Mouse (Mus musculus) heart, embryonic 11.5 days (tissue): ENCODE results near the gene Man1c1. TPM values are rescaled to one million over a fixed set of nuclear protein-coding genes. Genes with fewer than 3 reads are reported as not detected.

Experiments
- ATAC-seq: fragments of 200-750 bp; cut with Nextera tagmentation; replicated peaks from 2 replicates; pipeline ENCODE4 v1.8.0; 2017; ENCODE audit warnings: moderate library complexity; ENCODE audit not compliant: insufficient number of reproducible peaks, low FRiP score, low TSS enrichment
- H3K27ac ChIP-seq: fragments of 300-500 bp; sonication (generic); 2 replicates; pipeline ENCODE4 v1.5.1; 2014; ENCODE audit warnings: mild to moderate bottlenecking, low read depth, low read length
- H3K27me3 ChIP-seq: fragments of 300-500 bp; sonication (generic); 2 replicates; pipeline ENCODE4 v1.6.1; 2014; ENCODE audit warnings: mild to moderate bottlenecking, low read length, mixed read lengths; ENCODE audit not compliant: control insufficient read depth, insufficient read depth
- H3K36me3 ChIP-seq: fragments of 300-500 bp; sonication (generic); 2 replicates; pipeline ENCODE4 v1.6.1; 2014; ENCODE audit warnings: mild to moderate bottlenecking, low read length, moderate library complexity, mixed read lengths; ENCODE audit not compliant: control insufficient read depth, insufficient read depth
- H3K4me1 ChIP-seq: fragments of 300-500 bp; sonication (generic); 2 replicates; pipeline ENCODE4 v1.6.1; 2014; ENCODE audit warnings: low read length; ENCODE audit not compliant: control insufficient read depth, insufficient read depth
- H3K4me2 ChIP-seq: fragments of 300-500 bp; sonication (generic); 2 replicates; pipeline ENCODE4 v1.6.1; 2014; ENCODE audit warnings: mild to moderate bottlenecking, moderate library complexity
- H3K4me3 ChIP-seq: fragments of 300-500 bp; sonication (generic); 2 replicates; pipeline ENCODE4 v1.5.1; 2014; ENCODE audit warnings: low read depth, low read length
- H3K9ac ChIP-seq: fragments of 300-500 bp; sonication (generic); 2 replicates; pipeline ENCODE4 v1.6.1; 2014; ENCODE audit warnings: mild to moderate bottlenecking, low read depth, low read length, moderate library complexity
- H3K9me3 ChIP-seq: fragments of 300-500 bp; sonication (generic); replicated peaks from 2 replicates; pipeline ENCODE4 v1.6.1; 2016; ENCODE audit warnings: low read length; ENCODE audit not compliant: control insufficient read depth
- WGBS: fragments of 180-500 bp; shearing (Covaris S2); extraction: QIAGEN DNeasy Blood & Tissue Kit; methylation state at CpG from one replicate; pipeline ENCODE4 v1.1.7; 2014; ENCODE audit not compliant: insufficient replicate concordance; 5-methylcytosine and 5-hydroxymethylcytosine counted together
- polyA plus RNA-seq: library from polyadenylated mRNA; unstranded; fragments of >200 nt; fragmentation: Nextera tagmentation; extraction: Ambion mirVana; gene quantifications from 2 replicates; pipeline ENCODE4 v1.2.1, GENCODE M21; 2014

Gene Man1c1
- polyA plus RNA-seq, 1 experiment from 2014 or later, result 8.6 TPM

DNA sequence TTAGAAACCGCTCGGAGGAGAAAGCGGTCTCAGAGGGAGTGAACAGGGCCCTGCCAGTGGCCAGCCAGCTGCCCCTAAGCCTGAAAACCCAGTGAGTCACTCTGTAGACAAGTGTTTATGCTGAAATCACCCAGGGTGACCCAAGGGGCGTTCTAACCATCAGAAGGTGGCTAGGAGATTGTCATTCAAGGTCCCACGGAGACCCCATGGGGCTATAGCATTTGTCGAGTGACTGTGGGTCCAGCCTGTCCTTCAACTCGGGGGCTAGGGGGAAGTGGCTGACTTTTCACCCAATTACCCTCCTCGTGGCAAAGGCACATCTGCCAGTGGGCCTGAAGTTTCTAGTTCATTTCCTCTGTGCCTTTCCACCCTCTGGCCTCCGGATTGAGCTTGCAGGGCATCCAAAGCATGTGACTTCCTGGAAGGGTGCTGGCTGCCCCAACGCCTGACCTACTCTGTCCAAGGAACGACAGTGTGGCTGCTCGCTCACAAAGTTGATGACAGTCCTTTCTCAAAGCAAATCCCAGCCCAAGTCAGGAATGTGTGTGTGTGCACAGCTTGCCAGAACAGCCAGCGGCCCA, 71.9 kb downstream of the Man1c1 start:
- no peaks in the 10 kb centered on the region for H3K9me3 ChIP-seq
- 28% methylated on average over 13 of the region's 13 CpGs for WGBS
- H3K36me3 ChIP-seq, result no peaks in the 10 kb centered on the region
- peaks cover 68% of the 10 kb centered on the region for H3K4me1 ChIP-seq
- peak; percentile 19; the same call in 1 of the 2 replicates for ATAC-seq
- no peaks in the 10 kb centered on the region for H3K27me3 ChIP-seq
- H3K4me2 ChIP-seq, result peak overlapping the region; percentile 6; the same call in 1 of the 2 replicates
- peak overlapping the region; percentile 89 for H3K27ac ChIP-seq
- peak overlapping the region; percentile 30 for H3K9ac ChIP-seq
- no peak overlapping the region for H3K4me3 ChIP-seq

DNA sequence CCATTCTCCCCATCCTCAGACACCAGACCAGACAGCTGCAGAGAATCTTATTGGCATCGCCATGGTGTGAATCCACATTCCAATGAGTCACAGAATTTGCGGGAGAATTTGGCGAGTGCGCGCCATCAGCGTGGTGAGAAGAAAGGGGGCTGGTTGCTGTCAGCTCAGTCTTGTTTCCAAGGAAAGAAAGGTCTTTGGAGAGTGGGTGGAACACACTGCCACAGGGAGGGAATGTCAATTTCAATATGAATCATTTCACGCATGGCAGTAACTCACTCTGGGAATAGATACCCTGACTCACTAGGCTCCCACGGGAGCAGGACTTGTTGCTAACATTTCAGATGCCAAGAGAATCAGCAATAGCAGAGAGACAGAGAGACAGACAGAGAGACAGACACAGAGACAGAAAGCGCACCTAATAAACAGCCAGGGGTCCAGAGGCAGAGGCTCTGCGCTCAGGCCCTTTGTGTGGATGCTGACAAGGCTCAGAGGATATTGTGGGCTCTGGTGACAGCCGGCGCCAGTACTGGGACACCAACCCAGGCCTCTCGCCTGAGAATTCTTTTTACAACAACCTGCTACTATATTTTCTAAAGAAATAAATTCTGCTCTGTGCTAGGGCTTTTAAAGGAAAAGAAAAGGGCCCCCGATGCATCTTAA, 72.5 kb downstream of the Man1c1 start:
- no peaks in the 10 kb centered on the region for H3K36me3 ChIP-seq
- 69% methylated on average over 14 of the region's 14 CpGs for WGBS
- H3K4me3 ChIP-seq, result no peak overlapping the region
- peaks cover 71% of the 10 kb centered on the region for H3K4me1 ChIP-seq
- H3K27me3 ChIP-seq, result no peaks in the 10 kb centered on the region
- no peak overlapping the region for H3K4me2 ChIP-seq
- peak overlapping the region; percentile 89 for H3K27ac ChIP-seq
- peak overlapping the region; percentile 30; the same call in 1 of the 2 replicates for H3K9ac ChIP-seq
- H3K9me3 ChIP-seq, result no peaks in the 10 kb centered on the region
- ATAC-seq, result no peak

DNA sequence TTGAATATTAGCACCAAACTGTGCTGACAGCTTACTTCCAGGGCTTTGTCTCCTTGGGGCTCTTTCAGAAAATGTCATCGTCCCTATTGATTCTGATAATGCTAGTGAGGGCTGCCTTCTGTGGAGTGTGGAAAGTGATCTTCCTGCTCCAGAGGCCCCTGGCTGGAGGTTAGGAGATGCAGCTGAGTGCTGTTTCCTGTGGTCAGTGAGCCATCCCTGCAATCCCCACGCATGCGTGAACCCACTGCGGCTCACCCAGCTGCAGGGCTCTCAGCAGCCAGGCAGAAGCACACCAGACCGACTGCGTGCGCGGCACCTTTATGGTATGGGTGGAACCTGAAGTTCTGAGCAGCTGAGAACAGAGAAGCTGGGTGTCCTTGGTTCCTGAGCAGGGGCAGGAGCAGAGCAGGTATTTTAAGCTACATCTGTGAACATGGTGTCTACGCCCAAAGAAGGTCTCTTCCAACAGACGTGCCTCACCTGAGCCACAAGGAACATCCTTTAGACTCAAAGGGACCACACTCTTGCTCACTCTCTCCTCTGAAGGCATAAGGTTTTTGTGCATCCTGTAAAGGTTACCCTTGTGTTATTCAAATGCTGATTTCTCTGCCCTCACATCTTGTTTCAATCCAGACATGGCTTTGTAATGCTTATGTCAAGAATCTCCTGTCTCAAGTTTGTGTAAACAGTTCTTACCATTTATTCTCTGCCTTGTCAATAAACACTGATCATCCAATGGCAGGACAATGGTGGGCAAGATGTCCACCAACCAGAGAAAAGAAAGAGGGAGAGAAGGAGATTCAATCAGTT, 75.3 kb downstream of the Man1c1 start:
- Histone ChIP-seq H3K27me3 (no peaks in the 10 kb centered on the region), H3K4me2 (peak overlapping the region; percentile 24; the same call in 1 of the 2 replicates), H3K9ac (0 out of 2 replicates have a peak overlapping the region, but pooled peaks have one; percentile 43), H3K9me3 (no peaks in the 10 kb centered on the region), H3K4me1 (peaks cover 79% of the 10 kb centered on the region), H3K36me3 (no peaks in the 10 kb centered on the region), H3K27ac (peak overlapping the region; percentile 92), H3K4me3 (no peak overlapping the region)
- WGBS, result 55% methylated on average over 10 of the region's 10 CpGs
- no peak for ATAC-seq

DNA sequence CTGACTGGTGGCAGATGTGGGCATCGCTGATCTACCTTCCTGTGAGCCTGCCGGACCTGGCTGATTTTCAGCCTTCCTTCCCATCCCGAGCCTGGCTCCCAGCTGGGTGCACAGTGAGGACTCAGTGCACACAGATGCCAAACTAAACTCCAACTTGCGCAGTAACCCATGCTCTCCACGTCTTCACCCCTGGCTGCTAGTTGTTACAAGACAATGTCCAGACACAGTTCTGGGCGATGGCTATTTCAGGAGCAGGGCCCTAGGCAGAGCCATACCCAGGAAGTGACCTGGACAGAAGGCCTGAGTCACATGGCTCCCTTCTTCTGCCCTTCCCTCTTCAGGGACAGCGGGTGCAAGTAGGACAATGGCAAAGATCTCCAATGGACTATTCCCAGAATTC, 76.0 kb downstream of the Man1c1 start:
- Histone ChIP-seq H3K27me3 (no peaks in the 10 kb centered on the region), H3K4me3 (no peak overlapping the region), H3K27ac (peak overlapping the region; percentile 92), H3K36me3 (no peaks in the 10 kb centered on the region), H3K4me1 (peaks cover 72% of the 10 kb centered on the region), H3K9ac (0 out of 2 replicates have a peak overlapping the region, but pooled peaks have one; percentile 43), H3K4me2 (peak overlapping the region; percentile 40), H3K9me3 (no peaks in the 10 kb centered on the region)
- ATAC-seq, result peak; percentile 63
- WGBS, result 22% methylated on average over 7 of the region's 7 CpGs

DNA sequence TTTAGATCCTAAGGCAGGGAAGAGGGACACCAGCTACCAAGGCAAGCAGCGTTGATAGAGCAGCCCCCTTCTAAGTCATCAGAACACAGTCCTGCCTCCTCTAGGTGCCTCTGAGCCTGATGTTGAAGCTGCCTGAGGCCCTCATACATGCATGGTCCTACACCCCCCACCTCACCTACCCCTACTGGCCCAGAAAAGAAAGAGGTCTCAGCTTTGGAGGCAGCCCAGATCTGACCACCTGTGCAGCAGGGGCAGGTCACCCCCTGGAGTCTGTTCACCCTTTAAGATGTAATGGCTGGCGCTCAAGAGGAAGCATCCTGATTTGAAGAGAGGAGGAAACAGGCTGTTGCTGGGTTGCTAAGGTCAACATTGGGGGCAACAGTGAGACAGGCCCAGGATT, 77.2 kb downstream of the Man1c1 start:
- no peak for ATAC-seq
- Histone ChIP-seq H3K4me3 (no peak overlapping the region), H3K9me3 (no peaks in the 10 kb centered on the region), H3K4me1 (peaks cover 62% of the 10 kb centered on the region), H3K27ac (peak overlapping the region; percentile 92), H3K36me3 (no peaks in the 10 kb centered on the region), H3K4me2 (no peak overlapping the region), H3K9ac (peak overlapping the region; percentile 8; the same call in 1 of the 2 replicates), H3K27me3 (no peaks in the 10 kb centered on the region)
- 62% methylated on average over 2 of the region's 2 CpGs for WGBS

DNA sequence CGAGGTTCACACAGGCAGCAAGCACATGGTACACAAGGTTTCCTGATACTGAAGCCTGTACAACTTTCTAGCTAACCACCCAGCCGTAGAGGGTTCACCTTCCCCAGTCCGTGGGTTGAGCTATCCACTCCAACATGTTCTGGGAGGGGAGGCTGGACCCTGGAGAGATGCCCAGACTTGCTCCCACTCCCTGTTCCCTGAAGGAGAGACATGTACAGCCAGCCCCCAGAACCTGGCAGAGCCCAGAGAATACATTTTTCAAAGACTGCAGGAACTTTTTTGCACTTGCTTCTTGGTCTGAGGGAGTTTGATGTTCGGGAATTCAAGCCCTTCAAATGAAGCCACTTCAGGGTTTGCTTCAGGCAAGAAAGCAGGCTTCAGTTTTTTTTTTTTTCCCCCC, 77.7 kb downstream of the Man1c1 start:
- no peaks in the 10 kb centered on the region for H3K36me3 ChIP-seq
- peak overlapping the region; percentile 6; the same call in 1 of the 2 replicates for H3K9ac ChIP-seq
- ATAC-seq, result no peak
- 53% methylated on average over 4 of the region's 4 CpGs for WGBS
- H3K4me1 ChIP-seq, result peaks cover 57% of the 10 kb centered on the region
- H3K4me2 ChIP-seq, result no peak overlapping the region
- no peaks in the 10 kb centered on the region for H3K9me3 ChIP-seq
- peak overlapping the region; percentile 92 for H3K27ac ChIP-seq
- no peaks in the 10 kb centered on the region for H3K27me3 ChIP-seq
- no peak overlapping the region for H3K4me3 ChIP-seq

DNA sequence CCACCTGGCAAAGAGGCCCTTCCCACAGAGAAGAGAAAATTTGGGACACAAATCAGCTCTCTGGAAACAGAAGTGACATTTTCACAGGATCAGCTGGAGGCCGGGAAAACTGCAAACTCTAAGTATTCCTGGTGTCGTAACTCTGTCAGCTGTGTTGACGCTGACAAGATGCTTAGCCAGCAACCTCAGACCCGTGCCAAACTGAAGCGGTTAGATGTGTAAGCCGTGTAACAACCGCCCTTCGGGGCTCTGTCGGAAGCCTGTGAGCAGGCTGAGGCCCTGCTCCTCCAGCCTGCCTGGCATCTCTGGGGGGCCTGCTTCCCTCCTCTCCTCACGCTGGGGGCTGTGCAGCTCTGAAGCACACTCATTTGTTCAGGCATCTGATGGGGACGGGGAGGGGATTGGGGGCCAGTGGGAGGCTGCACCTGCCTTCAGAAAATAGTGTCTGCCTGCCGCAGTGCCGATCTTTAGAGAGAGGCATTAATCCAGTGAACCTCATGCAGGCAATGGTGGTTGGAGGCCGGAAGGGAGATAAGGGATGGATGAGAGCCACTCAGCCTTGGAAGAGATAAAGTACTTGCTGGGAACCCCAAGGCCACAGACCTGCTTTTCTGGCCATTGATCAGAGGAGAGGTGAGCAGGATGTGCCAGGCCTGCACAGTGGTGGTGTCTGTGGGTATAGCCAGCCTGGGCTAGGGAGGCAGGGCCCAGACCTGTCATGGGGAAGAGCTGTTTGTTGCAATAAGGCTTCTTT, 79.8 kb downstream of the Man1c1 start:
- Histone ChIP-seq H3K4me2 (peak overlapping the region; percentile 33; the same call in 1 of the 2 replicates), H3K4me1 (peaks cover 48% of the 10 kb centered on the region), H3K36me3 (no peaks in the 10 kb centered on the region), H3K4me3 (no peak overlapping the region), H3K9ac (peak overlapping the region; percentile 55; the same call in 1 of the 2 replicates), H3K27ac (peak overlapping the region; percentile 74), H3K9me3 (no peaks in the 10 kb centered on the region), H3K27me3 (no peaks in the 10 kb centered on the region)
- no peak for ATAC-seq
- WGBS, result 25% methylated on average over 14 of the region's 14 CpGs

DNA sequence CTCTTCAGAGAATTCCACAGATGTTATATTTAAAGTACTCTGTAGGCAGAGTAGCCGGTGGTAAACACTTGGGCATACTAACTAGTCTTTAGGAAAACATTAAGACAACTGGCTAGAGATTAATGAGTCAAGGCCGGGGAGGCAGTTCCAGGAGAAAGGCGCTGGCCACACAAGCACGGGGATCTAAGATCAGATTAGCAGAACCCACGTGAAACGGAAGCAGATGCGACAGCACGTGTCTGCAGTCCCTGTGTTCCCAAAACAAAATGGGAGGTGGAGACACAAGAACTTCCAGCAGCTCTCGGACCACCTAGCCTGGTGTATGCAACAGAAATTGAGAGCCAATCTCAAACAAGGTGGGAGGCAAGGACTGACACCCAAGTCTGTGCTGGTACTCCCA, 82.4 kb downstream of the Man1c1 start:
- WGBS, result 72% methylated on average over 9 of the region's 9 CpGs
- Histone ChIP-seq H3K4me2 (no peak overlapping the region), H3K4me3 (no peak overlapping the region), H3K27ac (no peak overlapping the region), H3K9ac (no peak overlapping the region), H3K4me1 (peaks cover 22% of the 10 kb centered on the region), H3K36me3 (no peaks in the 10 kb centered on the region), H3K9me3 (no peaks in the 10 kb centered on the region), H3K27me3 (no peaks in the 10 kb centered on the region)
- ATAC-seq, result no peak
